Mouse (Mus musculus): ENCODE measurements around the gene Oosp3. TPM values are rescaled to one million over a fixed set of nuclear protein-coding genes. Genes with fewer than 3 reads are reported as not detected.

The Oosp3 gene
- not detected for total RNA-seq (2021)
- long read RNA-seq, experiment 1 = 0 reads
- long read RNA-seq, experiment 2 = 0 reads

GRCm38 (mm10) chr19:11696755-11697154, at the start of gene Oosp3:
Oosp3 (plus strand) TSS chr19:11697055.
- no peak for DNase-seq (ENCODE audit: low spot score in 2 of 2)

GRCm38 (mm10) chr19:11649564-11649963, 47.3 kb upstream of the Oosp3 start:
- DNase-seq (ENCODE audit: low spot score in 2 of 2) = no peak

GRCm38 (mm10) chr19:11659142-11659541, 37.7 kb upstream of the Oosp3 start:
- no peak for DNase-seq (ENCODE audit: low spot score in 2 of 2)

GRCm38 (mm10) chr19:11660459-11660858, 36.4 kb upstream of the Oosp3 start, which contains the start of gene Oosp2:
Oosp2 (minus strand) TSS chr19:11660559.
- no peak for DNase-seq (ENCODE audit: low spot score in 2 of 2)

- no peak for DNase-seq (ENCODE audit: low spot score in 2 of 2)
These were observed 35.3 kb upstream of the Oosp3 start for GRCm38 (mm10) chr19:11661562-11661961.

- DNase-seq (ENCODE audit: low spot score in 2 of 2) = no peak
These were observed 6.0 kb upstream of the Oosp3 start, which contains the start of gene Oosp1 for GRCm38 (mm10) chr19:11690839-11691238. Oosp1 (minus strand) TSS chr19:11691150.

- DNase-seq (ENCODE audit: low spot score in 2 of 2) = no peak
These were observed 5.4 kb upstream of the Oosp3 start for GRCm38 (mm10) chr19:11691454-11691853.

GRCm38 (mm10) chr19:11698342-11698741, 1.5 kb downstream of the Oosp3 start:
- DNase-seq (ENCODE audit: low spot score in 2 of 2) = no peak

GRCm38 (mm10) chr19:11712451-11712850, 15.6 kb downstream of the Oosp3 start:
- no peak for DNase-seq (ENCODE audit: low spot score in 2 of 2)

GRCm38 (mm10) chr19:11720071-11720470, 23.2 kb downstream of the Oosp3 start:
- DNase-seq (ENCODE audit: low spot score in 2 of 2) = no peak

- DNase-seq (ENCODE audit: low spot score in 2 of 2) = no peak
These were observed 27.0 kb downstream of the Oosp3 start for GRCm38 (mm10) chr19:11723870-11724269.

- no peak for DNase-seq (ENCODE audit: low spot score in 2 of 2)
These were observed 27.4 kb downstream of the Oosp3 start for GRCm38 (mm10) chr19:11724275-11724674.

- no peak for DNase-seq (ENCODE audit: low spot score in 2 of 2)
These were observed 29.1 kb downstream of the Oosp3 start for GRCm38 (mm10) chr19:11725915-11726314.

GRCm38 (mm10) chr19:11727304-11727703, 30.4 kb downstream of the Oosp3 start:
- DNase-seq (ENCODE audit: low spot score in 2 of 2) = no peak

GRCm38 (mm10) chr19:11730278-11730677, 33.4 kb downstream of the Oosp3 start:
- DNase-seq (ENCODE audit: low spot score in 2 of 2) = no peak

- no peak for DNase-seq (ENCODE audit: low spot score in 2 of 2)
These were observed 39.6 kb downstream of the Oosp3 start for GRCm38 (mm10) chr19:11736455-11736854.

GRCm38 (mm10) chr19:11745680-11746079, 48.8 kb downstream of the Oosp3 start:
- no peak for DNase-seq (ENCODE audit: low spot score in 2 of 2)

- DNase-seq (ENCODE audit: low spot score in 2 of 2) = no peak
These were observed 50.4 kb downstream of the Oosp3 start, which contains the start of gene Gif for GRCm38 (mm10) chr19:11747298-11747697. Gif (plus strand) TSS chr19:11747554.

Other genes starting within 250 kb of the Oosp3 start
- gene Ms4a6c, start 227.7 kb upstream of the Oosp3 start, total RNA-seq (2021) = 10 to 100 TPM; 10.2 to 10.3 TPM
- not detected for gene Gm8369, start 211.1 kb upstream of the Oosp3 start, total RNA-seq (2021)
- 1 to 10 TPM; 4.4 to 5.5 TPM for gene Ms4a6b, start 180.5 kb upstream of the Oosp3 start, total RNA-seq (2021)
- gene Ms4a4d, start 160.3 kb upstream of the Oosp3 start, total RNA-seq (2021) = under 1 TPM; 0.39 to 0.68 TPM
- gene Ms4a6d, start 92.2 kb upstream of the Oosp3 start, total RNA-seq (2021) = 1 to 10 TPM; 3.7 to 4.4 TPM
- gene Ms4a2, start 73.3 kb upstream of the Oosp3 start, total RNA-seq (2021) = under 1 TPM; 0.20 to 0.98 TPM
- 1 to 10 TPM in 1 of 2 experiments, under 1 TPM in 1; 0.53 to 1.2 TPM for gene Ms4a3, start 56.2 kb upstream of the Oosp3 start, total RNA-seq (2021)
- not detected for gene Oosp2, start 36.5 kb upstream of the Oosp3 start, total RNA-seq (2021)
- gene Oosp1, start 5.9 kb upstream of the Oosp3 start, total RNA-seq (2021) = under 1 TPM in 1 of 2 experiments, not detected in 1; 0.96 TPM
- gene Gif, start 50.5 kb downstream of the Oosp3 start, total RNA-seq (2021) = not detected
- 10 to 100 TPM; 48.8 to 53.8 TPM for gene Mrpl16, start 73.3 kb downstream of the Oosp3 start, total RNA-seq (2021)
- gene Stx3, start 122.3 kb downstream of the Oosp3 start, total RNA-seq (2021) = 10 to 100 TPM in 1 of 2 experiments, 1 to 10 TPM in 1; 7.9 to 12.2 TPM
- not detected for gene Olfr1417, start 142.2 kb downstream of the Oosp3 start, total RNA-seq (2021)
- gene Olfr1418, start 164.0 kb downstream of the Oosp3 start, total RNA-seq (2021) = not detected
- not detected for gene Olfr1419, start 178.1 kb downstream of the Oosp3 start, total RNA-seq (2021)
- gene Olfr1420, start 189.5 kb downstream of the Oosp3 start, total RNA-seq (2021) = not detected
- 10 to 100 TPM; 36.2 to 38.1 TPM for gene Patl1, start 215.3 kb downstream of the Oosp3 start, total RNA-seq (2021)

All from adrenal gland, postnatal 4 days (tissue).